Mouse (Mus musculus): ENCODE measurements around the gene Defb36. TPM values are rescaled to one million over a fixed set of nuclear protein-coding genes. Genes with fewer than 3 reads are reported as not detected.

The Defb36 gene
- total RNA-seq, 1 experiment from 2014 or later = not detected

DNA sequence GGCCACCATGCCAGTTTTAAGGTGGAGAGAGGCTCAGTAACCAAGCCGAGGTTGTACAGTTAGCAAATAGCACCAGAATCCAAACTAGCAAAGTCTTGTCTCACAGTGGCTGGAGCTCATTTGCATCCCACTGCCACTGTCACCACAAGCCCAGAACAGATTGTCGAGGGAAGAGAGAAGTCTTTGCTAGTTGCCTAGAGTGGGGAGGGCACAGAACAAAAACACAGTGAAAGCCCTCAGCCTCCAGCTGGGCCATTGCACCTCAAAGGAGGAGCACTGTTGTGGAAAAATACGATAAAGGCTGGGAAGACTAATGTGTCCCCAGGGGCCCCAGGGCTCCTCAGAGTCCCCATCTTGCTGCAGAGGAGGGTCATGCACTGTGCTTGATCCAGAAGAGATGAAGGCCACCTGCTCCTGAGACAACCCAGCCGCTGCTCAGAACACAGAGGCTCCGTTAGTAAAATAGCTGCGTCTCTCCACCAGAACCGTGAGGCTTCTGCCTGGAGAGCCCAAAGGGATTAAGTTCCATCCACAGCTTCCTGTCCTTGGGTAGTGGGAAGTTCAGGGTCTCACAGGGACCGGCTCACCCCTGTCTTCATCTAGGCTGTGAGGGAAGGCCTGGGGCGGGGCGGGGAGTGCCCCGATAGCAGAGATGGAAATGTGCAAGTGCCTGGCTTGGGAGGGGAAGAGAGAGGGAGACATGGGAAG, 35.4 kb downstream of the Defb36 start:
- no peak for ATAC-seq (replicated peaks in 1 of 2; ENCODE audit: insufficient read depth in 1 of 2, low FRiP score in 2 of 2, low TSS enrichment in 1 of 2, low read depth in 1 of 2, poor library complexity in 2 of 2, severe bottlenecking in 2 of 2)

DNA sequence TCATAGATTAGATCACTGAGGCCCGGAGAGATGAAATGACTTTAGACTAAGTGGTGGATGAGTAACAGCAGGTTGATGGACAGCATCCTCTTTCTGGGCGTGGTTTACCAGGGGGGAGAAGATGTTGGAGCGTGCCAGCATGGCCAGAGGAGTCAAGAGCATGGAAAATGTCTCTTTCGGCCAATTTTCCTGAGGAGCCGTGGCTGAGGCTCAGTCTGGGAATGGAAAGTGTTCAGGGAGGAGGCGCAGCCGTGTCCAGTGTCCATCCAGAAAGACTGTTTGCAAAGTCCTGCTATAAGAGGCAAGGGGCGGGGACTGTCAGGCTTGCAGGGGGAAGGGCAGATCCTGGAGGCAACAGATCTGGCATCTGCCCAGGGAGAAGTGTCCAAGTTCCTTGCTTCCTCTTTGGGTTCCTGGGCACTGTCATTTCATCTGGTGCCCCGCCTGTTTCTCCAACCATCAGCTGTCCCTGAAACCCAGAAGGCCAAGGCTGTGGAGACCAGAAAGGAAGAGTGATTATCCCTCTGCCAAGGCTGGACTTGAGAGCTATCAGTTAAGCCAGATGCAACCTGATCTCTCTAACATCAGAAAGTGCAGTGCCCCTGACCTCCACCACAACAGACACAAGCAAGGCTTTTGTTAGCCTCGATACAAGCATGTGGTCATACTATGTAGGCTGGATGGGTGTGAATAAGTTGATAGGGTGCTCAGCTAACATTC, 48.9 kb downstream of the Defb36 start:
- ATAC-seq (replicated peaks in 1 of 2; ENCODE audit: insufficient read depth in 1 of 2, low FRiP score in 2 of 2, low TSS enrichment in 1 of 2, low read depth in 1 of 2, poor library complexity in 2 of 2, severe bottlenecking in 2 of 2) = peak in 1 of 2 experiments; percentile 22; a peak in 1 of 4 replicates

- ATAC-seq (replicated peaks in 1 of 2; ENCODE audit: insufficient read depth in 1 of 2, low FRiP score in 2 of 2, low TSS enrichment in 1 of 2, low read depth in 1 of 2, poor library complexity in 2 of 2, severe bottlenecking in 2 of 2) = peak in 1 of 2 experiments; percentile 36; a peak in 1 of 4 replicates
Measured at GRCm38 (mm10) chr2:152653874-152654715, 50.0 kb downstream of the Defb36 start.

DNA sequence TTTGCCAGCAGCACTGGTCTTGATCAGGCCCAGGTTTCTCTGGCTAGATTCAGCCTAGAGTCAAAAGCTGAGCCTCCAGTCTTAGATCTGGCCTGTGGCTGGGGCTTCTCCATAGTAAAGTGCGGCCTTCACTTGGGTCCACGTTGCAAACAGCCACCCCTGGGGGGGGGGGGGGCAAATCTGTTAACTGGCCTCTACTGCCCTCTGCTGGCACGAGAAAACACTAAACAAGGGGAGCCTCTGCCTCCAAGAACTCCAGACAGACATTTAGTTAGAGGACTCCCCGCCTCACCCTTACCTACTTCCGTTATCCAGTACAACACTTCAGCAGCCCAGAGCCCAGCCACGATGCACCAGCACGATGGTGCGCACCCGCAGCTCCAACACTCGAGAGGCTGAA, 53.3 kb downstream of the Defb36 start:
- no peak for ATAC-seq (replicated peaks in 1 of 2; ENCODE audit: insufficient read depth in 1 of 2, low FRiP score in 2 of 2, low TSS enrichment in 1 of 2, low read depth in 1 of 2, poor library complexity in 2 of 2, severe bottlenecking in 2 of 2)

GRCm38 (mm10) chr2:152661163-152661562, 57.0 kb downstream of the Defb36 start:
- peak; percentile 52 to 53; a peak in 1 of 4 replicates for ATAC-seq (replicated peaks in 1 of 2; ENCODE audit: insufficient read depth in 1 of 2, low FRiP score in 2 of 2, low TSS enrichment in 1 of 2, low read depth in 1 of 2, poor library complexity in 2 of 2, severe bottlenecking in 2 of 2)

Other genes with a start within 250 kb of the Defb36 start
- gene Nrsn2, start 227.7 kb upstream of the Defb36 start, total RNA-seq (2017) = not detected in 2 replicates
- gene Sox12, start 206.3 kb upstream of the Defb36 start, total RNA-seq (2017) = 1.9 and 3.9 TPM in 2 replicates
- gene Zcchc3, start 189.3 kb upstream of the Defb36 start, total RNA-seq (2017) = 5.8 and 5.9 TPM in 2 replicates
- not detected in 2 replicates for gene 6820408C15Rik, start 188.7 kb upstream of the Defb36 start, total RNA-seq (2017)
- not detected in 2 replicates for gene Defb23, start 139.7 kb upstream of the Defb36 start, total RNA-seq (2017)
- not detected in 2 replicates for gene Defb20, start 127.3 kb upstream of the Defb36 start, total RNA-seq (2017)
- gene Defb22, start 114.2 kb upstream of the Defb36 start, total RNA-seq (2017) = not detected in 2 replicates
- gene Defb26, start 92.6 kb upstream of the Defb36 start, total RNA-seq (2017) = not detected in 2 replicates
- not detected in 2 replicates for gene Defb28, start 86.1 kb upstream of the Defb36 start, total RNA-seq (2017)
- not detected in 2 replicates for gene Defb29, start 64.2 kb upstream of the Defb36 start, total RNA-seq (2017)
- not detected in 2 replicates for gene Gm17416, start 35.0 kb upstream of the Defb36 start, total RNA-seq (2017)
- gene Defb21, start 31.6 kb upstream of the Defb36 start, total RNA-seq (2017) = not detected in 2 replicates
- not detected in 2 replicates for gene Defb19, start 24.0 kb upstream of the Defb36 start, total RNA-seq (2017)
- gene Defb45, start 4.9 kb upstream of the Defb36 start, total RNA-seq (2017) = not detected in 2 replicates
- not detected in 2 replicates for gene Defb25, start 18.7 kb downstream of the Defb36 start, total RNA-seq (2017)
- gene Rem1, start 22.6 kb downstream of the Defb36 start, total RNA-seq (2017) = not detected in 2 replicates
- gene H13, start 65.1 kb downstream of the Defb36 start, total RNA-seq (2017) = 104 and 106 TPM in 2 replicates
- gene Mcts2, start 82.7 kb downstream of the Defb36 start, total RNA-seq (2017) = 15.0 and 19.1 TPM in 2 replicates
- 5.8 and 9.6 TPM in 2 replicates for gene Id1, start 131.9 kb downstream of the Defb36 start, total RNA-seq (2017)
- 1.3 TPM in 1 of 2 replicates, not detected in the other for gene Cox4i2, start 149.8 kb downstream of the Defb36 start, total RNA-seq (2017)
- 11.2 and 11.6 TPM in 2 replicates for gene Bcl2l1, start 227.4 kb downstream of the Defb36 start, total RNA-seq (2017)
- gene Tpx2, start 243.6 kb downstream of the Defb36 start, total RNA-seq (2017) = 68.1 and 113 TPM in 2 replicates